Mouse (Mus musculus) v-Abl transformed pro-B cells (cell line): Measurements from ENCODE around the gene Cic.

Experiments
- in situ Hi-C, 2 experiments: fragments of 400-800 bp; cut with MboI; formaldehyde crosslinking; loops; one replicate each; pipeline ENCODE4 v1.15.1; 2025; ENCODE audit not compliant: unreplicated experiment in 2 of 2

Cic gene

GRCm38 (mm10) chr7:25279861-25280791 lies 12.6 kb downstream of the Cic start:
- in situ Hi-C loops: loop anchor here (5.0 to 25.0 kb wide), 6 partner anchors 37 to 718 kb away; partner anchors contain the start of genes Megf8 (in 2 of the 2) and Gsk3a (in 1 of the 2)

GRCm38 (mm10) chr7:25281166-25281733 lies 13.7 kb downstream of the Cic start:
- in situ Hi-C loops: loop anchor here (5.0 to 25.0 kb wide), 2 partner anchors 36 to 719 kb away; partner anchors contain the start of gene Megf8 (in 2 of the 2)

GRCm38 (mm10) chr7:25281734-25282601 lies 14.5 kb downstream of the Cic start:
- in situ Hi-C loops: loop anchor here (5.0 to 25.0 kb wide), 2 partner anchors 35 to 720 kb away; partner anchors contain the start of gene Megf8 (in 2 of the 2)

GRCm38 (mm10) chr7:25282731-25283211 lies 15.3 kb downstream of the Cic start:
- in situ Hi-C loops: loop anchor here (5.0 to 25.0 kb wide), 2 partner anchors 35 to 720 kb away; partner anchors contain the start of gene Megf8 (in 2 of the 2)

- in situ Hi-C loops: loop anchor here (5.0 to 25.0 kb wide), 2 partner anchors 34 to 721 kb away; partner anchors contain the start of gene Megf8 (in 2 of the 2)
These were observed 16.1 kb downstream of the Cic start for GRCm38 (mm10) chr7:25283637-25284036.

GRCm38 (mm10) chr7:25284171-25284570 lies 16.7 kb downstream of the Cic start:
- in situ Hi-C loops: loop anchor here (5.0 to 25.0 kb wide), 2 partner anchors 33 to 722 kb away; partner anchors contain the start of gene Megf8 (in 2 of the 2)

DNA sequence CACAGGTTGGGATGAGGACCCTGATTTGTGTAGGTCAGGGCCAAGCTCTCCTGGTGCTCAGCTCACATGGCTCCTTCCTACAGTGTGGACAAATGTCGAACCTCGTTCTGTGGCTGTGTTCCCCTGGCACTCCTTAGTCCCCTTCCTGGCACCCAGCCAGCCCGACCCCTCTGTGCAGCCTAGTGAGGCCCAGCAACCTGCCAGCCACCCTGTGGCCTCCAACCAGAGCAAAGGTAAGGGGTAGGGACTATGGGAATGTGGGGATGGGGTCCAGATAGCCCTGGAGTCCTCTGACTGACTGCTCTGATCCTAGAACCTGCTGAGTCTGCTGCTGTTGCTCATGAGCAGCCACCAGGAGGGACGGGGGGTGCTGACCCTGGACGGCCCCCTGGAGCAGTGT lies 17.3 kb downstream of the Cic start:
- in situ Hi-C loops: loop anchor here (5.0 to 25.0 kb wide), 2 partner anchors 33 to 722 kb away; partner anchors contain the start of gene Megf8 (in 2 of the 2)

DNA sequence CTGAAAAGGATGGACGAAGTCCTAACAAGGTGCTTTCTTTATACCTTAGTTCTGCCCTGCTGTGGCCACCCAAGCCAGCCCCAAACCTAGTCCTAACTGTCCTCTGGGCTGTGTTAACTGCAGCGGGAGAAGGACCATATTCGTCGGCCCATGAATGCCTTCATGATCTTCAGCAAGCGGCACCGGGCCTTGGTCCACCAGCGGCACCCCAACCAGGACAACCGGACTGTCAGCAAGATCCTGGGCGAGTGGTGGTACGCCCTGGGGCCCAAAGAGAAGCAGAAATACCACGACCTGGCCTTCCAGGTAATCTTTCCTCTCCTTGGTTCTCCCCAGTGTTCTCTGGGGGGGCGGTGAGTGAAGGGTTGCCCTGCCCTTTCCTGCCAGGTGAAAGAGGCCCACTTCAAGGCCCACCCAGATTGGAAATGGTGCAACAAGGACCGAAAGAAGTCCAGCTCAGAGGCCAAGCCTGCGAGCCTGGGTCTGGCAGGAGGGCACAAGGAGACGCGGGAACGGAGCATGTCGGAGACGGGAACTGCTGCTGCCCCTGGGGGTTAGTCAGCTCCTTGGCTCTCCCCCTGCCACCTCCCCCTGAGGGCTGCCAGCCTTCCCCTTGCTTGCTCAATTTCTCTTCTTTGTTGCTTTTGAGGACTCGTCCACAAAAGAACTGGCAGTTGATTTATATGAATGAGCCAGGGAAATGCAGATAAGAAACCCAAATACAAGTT lies 18.2 kb downstream of the Cic start:
- in situ Hi-C loops: loop anchor here in 1 of 2 experiments (25.0 kb wide), 1 partner anchor 723 kb away; no protein-coding TSS in a partner anchor

DNA sequence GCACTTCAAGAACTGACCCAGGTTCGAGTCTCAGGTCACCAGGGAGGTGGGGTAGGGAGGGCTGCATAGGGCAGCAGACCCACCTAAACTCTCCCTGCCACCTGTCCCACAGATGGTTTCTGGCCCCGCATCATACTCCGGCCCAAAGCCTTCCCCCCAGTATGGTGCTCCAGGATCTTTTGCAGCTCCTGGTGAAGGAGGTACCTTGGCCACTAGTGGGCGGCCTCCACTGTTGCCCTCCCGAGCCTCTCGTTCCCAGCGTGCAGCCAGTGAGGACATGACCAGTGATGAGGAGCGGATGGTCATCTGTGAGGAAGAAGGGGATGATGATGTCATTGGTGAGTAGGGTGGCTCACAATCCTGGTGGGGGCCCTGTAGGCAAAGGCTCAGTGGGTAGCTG lies 19.5 kb downstream of the Cic start:
- in situ Hi-C loops: loop anchor here in 1 of 2 experiments (25.0 kb wide), 1 partner anchor 725 kb away; no protein-coding TSS in a partner anchor

GRCm38 (mm10) chr7:25288011-25288410 lies 20.5 kb downstream of the Cic start:
- in situ Hi-C loops: loop anchor here in 1 of 2 experiments (25.0 kb wide), 1 partner anchor 726 kb away; no protein-coding TSS in a partner anchor

DNA sequence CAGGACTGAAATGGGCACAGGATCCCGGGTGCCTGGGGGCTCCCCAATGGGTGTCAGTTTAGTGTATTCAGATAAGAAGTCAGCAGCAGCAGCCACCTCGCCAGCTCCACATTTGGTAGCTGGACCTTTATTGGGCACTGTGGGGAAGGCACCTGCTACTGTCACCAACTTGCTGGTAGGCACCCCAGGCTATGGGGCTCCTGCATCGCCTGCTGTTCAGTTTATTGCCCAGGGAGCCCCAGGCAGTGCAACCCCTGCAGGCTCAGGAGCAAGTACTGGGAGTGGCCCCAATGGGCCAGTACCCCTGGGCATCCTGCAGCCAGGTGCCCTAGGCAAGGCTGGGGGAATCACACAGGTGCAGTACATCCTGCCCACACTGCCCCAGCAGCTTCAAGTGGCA lies 21.2 kb downstream of the Cic start:
- in situ Hi-C loops: loop anchor here in 1 of 2 experiments (25.0 kb wide), 1 partner anchor 726 kb away; no protein-coding TSS in a partner anchor

- in situ Hi-C loops: loop anchor here in 1 of 2 experiments (25.0 kb wide), 1 partner anchor 728 kb away; no protein-coding TSS in a partner anchor
These were observed 22.4 kb downstream of the Cic start for GRCm38 (mm10) chr7:25289925-25290324.

GRCm38 (mm10) chr7:25290463-25290862 lies 23.0 kb downstream of the Cic start:
- in situ Hi-C loops: loop anchor here in 1 of 2 experiments (25.0 kb wide), 1 partner anchor 728 kb away; no protein-coding TSS in a partner anchor

DNA sequence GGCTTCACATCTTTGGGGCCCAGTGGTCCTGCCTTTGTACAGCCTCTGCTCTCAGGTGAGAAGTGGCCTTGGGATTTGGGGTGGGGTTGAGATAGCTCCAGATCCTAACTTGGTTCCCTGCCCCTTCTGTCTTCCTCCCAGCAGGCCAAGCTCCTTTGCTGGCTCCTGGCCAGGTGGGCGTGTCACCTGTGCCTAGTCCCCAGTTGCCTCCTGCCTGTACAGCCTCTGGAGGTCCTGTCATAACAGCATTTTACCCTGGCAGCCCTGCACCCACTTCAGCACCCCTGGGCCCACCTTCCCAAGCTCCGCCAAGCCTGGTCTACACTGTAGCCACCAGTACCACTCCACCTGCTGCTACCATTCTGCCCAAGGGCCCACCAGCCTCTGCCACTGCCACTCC lies 23.4 kb downstream of the Cic start:
- in situ Hi-C loops: loop anchor here in 1 of 2 experiments (25.0 kb wide), 1 partner anchor 729 kb away; no protein-coding TSS in a partner anchor

- in situ Hi-C loops: loop anchor here in 1 of 2 experiments (25.0 kb wide), 1 partner anchor 730 kb away; no protein-coding TSS in a partner anchor
These were observed 24.6 kb downstream of the Cic start for GRCm38 (mm10) chr7:25292107-25292506.

DNA sequence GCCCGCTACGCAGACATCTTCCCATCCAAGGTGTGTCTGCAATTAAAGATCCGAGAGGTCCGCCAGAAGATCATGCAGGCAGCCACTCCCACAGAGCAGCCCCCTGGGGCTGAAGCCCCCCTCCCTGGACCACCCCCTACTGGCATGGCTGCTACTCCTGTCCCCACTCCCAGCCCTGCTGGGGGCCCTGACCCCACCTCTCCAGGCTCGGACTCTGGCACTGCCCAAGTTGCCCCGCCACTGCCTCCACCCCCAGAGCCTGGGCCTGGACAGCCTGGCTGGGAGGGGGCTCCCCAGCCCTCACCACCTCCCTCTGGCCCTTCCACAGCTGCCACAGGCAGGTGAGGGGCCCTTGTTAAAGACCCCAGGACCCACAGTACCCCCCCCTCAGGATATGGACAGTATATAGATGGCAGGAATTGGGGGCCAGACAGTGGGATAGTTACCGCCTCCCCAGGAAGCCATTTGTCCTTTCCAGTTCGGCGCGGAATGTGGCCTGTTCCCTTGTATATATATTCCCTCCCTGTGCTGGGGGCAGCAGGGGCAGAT lies 25.8 kb downstream of the Cic start:
- in situ Hi-C loops: loop anchor here in 1 of 2 experiments (25.0 kb wide), 1 partner anchor 731 kb away; no protein-coding TSS in a partner anchor

- in situ Hi-C loops: loop anchor here in 1 of 2 experiments (25.0 kb wide), 1 partner anchor 732 kb away; no protein-coding TSS in a partner anchor
These were observed 27.0 kb downstream of the Cic start for GRCm38 (mm10) chr7:25294495-25294894.
